Mouse (Mus musculus): Measurements from ENCODE around the gene Hykk.
A peak's percentile ranks its signal among the peaks of the same experiment; 100 is the strongest.

The Hykk gene

GRCm38 (mm10) chr9:54981291-54982191 lies 64.5 kb downstream of the Hykk start:
- peak; percentile 28 for DNase-seq

GRCm38 (mm10) chr9:54982401-54982800 lies 65.3 kb downstream of the Hykk start:
- DNase-seq, result no peak

GRCm38 (mm10) chr9:54990362-54990761 lies 73.3 kb downstream of the Hykk start:
- no peak for DNase-seq

GRCm38 (mm10) chr9:54994381-54994780 lies 77.3 kb downstream of the Hykk start:
- DNase-seq, result no peak

DNA sequence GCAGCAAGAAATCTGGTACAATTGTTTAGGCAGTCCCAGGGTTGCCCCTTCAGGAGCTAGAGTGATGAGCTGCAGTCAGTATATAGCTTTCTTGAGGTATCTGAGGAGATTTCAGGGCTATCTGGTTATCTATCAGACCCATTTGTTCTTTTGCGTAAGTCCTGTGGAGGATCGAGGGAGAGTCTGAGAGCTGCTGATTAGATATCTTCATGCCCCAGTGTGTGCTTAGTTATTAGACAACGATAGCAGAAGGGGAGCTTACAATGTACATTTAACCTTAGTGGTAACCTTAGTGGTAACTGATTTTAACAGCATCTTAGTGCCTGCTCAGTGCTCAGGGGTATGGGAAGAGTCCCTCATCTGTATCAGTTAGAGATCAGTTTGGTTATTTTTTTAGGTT lies 78.6 kb downstream of the Hykk start:
- DNase-seq, result no peak

All from right cerebral cortex, postnatal 4 days (tissue).